Mouse (Mus musculus) CH12.LX (cell line): ENCODE measurements around the gene Myrfl. TPM values are rescaled to one million over a fixed set of nuclear protein-coding genes. Genes with fewer than 3 reads are reported as not detected.

ENCODE experiments used
- DNase-seq: peaks from one replicate; pipeline ENCODE4 v3.0.0-alpha.2; 2013; ENCODE audit errors: extremely low read depth
- H3K27ac ChIP-seq: 2 replicates; pipeline ENCODE4 v1.5.1; 2012; ENCODE audit warnings: low read depth, mild to moderate bottlenecking, control low read depth, moderate library complexity; ENCODE audit not compliant: insufficient read depth
- H3K27me3 ChIP-seq: replicated peaks from 2 replicates; pipeline ENCODE3; 2012; ENCODE audit warnings: inconsistent platforms
- H3K36me3 ChIP-seq, 2 experiments: replicated peaks in 1 of 2; 2 replicates each; pipeline versions ENCODE3 to v1.6.1; 2012; ENCODE audit warnings: inconsistent platforms in 1 of 2, low read length in 1 of 2, mild to moderate bottlenecking in 1 of 2, mixed read lengths in 1 of 2, moderate library complexity in 1 of 2; ENCODE audit not compliant: control insufficient read depth in 1 of 2, insufficient read depth in 1 of 2
- H3K4me1 ChIP-seq, 2 experiments: 2 replicates each; pipeline ENCODE4 v1.6.1; 2012; ENCODE audit warnings: inconsistent platforms in 1 of 2, moderate library complexity in 1 of 2; ENCODE audit not compliant: insufficient read depth in 2 of 2, control insufficient read depth in 1 of 2
- H3K4me2 ChIP-seq: 2 replicates; pipeline ENCODE4 v1.6.1; 2012; ENCODE audit warnings: low read depth, mild to moderate bottlenecking, control low read depth; ENCODE audit not compliant: poor library complexity, insufficient read depth, severe bottlenecking
- H3K4me3 ChIP-seq, 3 experiments: fragments of 150-350 bp in 1 of 3; sonication (generic) in 1 of 3; replicated peaks in 1 of 3; 2 replicates each; pipeline versions ENCODE3 to v1.5.1; 2011 to 2012; ENCODE audit warnings: low read depth in 2 of 3, low read length in 2 of 3, mild to moderate bottlenecking in 2 of 3, moderate library complexity in 2 of 3, control low read depth in 1 of 3, improper control_type of control experiment in 1 of 3, inconsistent platforms in 1 of 3, mixed read lengths in 1 of 3; ENCODE audit not compliant: poor library complexity in 1 of 3
- H3K79me2 ChIP-seq: replicated peaks from 2 replicates; pipeline ENCODE4 v1.6.1; 2012; ENCODE audit warnings: mild to moderate bottlenecking, moderate library complexity; ENCODE audit not compliant: control insufficient read depth, poor library complexity, insufficient read depth, severe bottlenecking; ENCODE audit errors: extremely low read depth
- H3K9ac ChIP-seq: 2 replicates; pipeline ENCODE4 v1.6.1; 2012; ENCODE audit warnings: low read depth, mild to moderate bottlenecking, control low read depth, moderate library complexity; ENCODE audit not compliant: insufficient read depth
- H3K9me3 ChIP-seq: replicated peaks from 2 replicates; pipeline ENCODE3; 2012; ENCODE audit warnings: low read length, inconsistent platforms, mixed read lengths
- CTCF ChIP-seq, 2 experiments: IDR thresholded peaks in 1 of 2; conservative IDR thresholded peaks in 1 of 2; 2 replicates each; pipeline ENCODE4 v1.5.1; 2011 to 2012; ENCODE audit warnings: low read depth in 2 of 2, low read length in 2 of 2, improper control_type of control experiment in 1 of 2, inconsistent platforms in 1 of 2, mild to moderate bottlenecking in 1 of 2, moderate library complexity in 1 of 2
- ELF1 ChIP-seq: IDR thresholded peaks from 2 replicates; pipeline ENCODE4 v1.6.1; 2014; ENCODE audit warnings: low read depth, mild to moderate bottlenecking, inconsistent platforms, low read length, improper control_type of control experiment
- HCFC1 ChIP-seq: IDR thresholded peaks from 2 replicates; pipeline ENCODE4 v1.6.1; 2012; ENCODE audit warnings: low read depth, mild to moderate bottlenecking, inconsistent platforms, low read length, improper control_type of control experiment
- IRF4 ChIP-seq: IDR thresholded peaks from 2 replicates; pipeline ENCODE4 v1.6.1; 2014; ENCODE audit warnings: low read depth, mild to moderate bottlenecking, inconsistent platforms, low read length, improper control_type of control experiment
- JUND ChIP-seq: conservative IDR thresholded peaks from 2 replicates; pipeline ENCODE4 v1.6.1; 2011; ENCODE audit warnings: low read depth, low read length, improper control_type of control experiment
- KAT2A ChIP-seq: IDR thresholded peaks from 2 replicates; pipeline ENCODE4 v1.6.1; 2012; ENCODE audit warnings: low read length, improper control_type of control experiment, inconsistent platforms; ENCODE audit not compliant: insufficient replicate concordance
- MAFK ChIP-seq: IDR thresholded peaks from 2 replicates; pipeline ENCODE4 v1.6.1; 2011; ENCODE audit warnings: low read length, improper control_type of control experiment; ENCODE audit not compliant: insufficient replicate concordance
- MAZ ChIP-seq: IDR thresholded peaks from 2 replicates; pipeline ENCODE4 v1.6.1; 2012; ENCODE audit warnings: low read depth, mild to moderate bottlenecking, inconsistent platforms, low read length, improper control_type of control experiment, moderate library complexity
- MEF2A ChIP-seq: IDR thresholded peaks from 2 replicates; pipeline ENCODE4 v1.6.1; 2014; ENCODE audit warnings: low read depth, mild to moderate bottlenecking, inconsistent platforms, low read length, improper control_type of control experiment, borderline replicate concordance
- MYC ChIP-seq: IDR thresholded peaks from 2 replicates; pipeline ENCODE4 v1.6.1; 2011; ENCODE audit warnings: low read depth, mild to moderate bottlenecking, improper control_type of control experiment, low read length
- NELFE ChIP-seq: IDR thresholded peaks from 2 replicates; pipeline ENCODE4 v1.6.1; 2011; ENCODE audit warnings: low read depth, low read length, improper control_type of control experiment
- RCOR1 ChIP-seq: conservative IDR thresholded peaks from 2 replicates; pipeline ENCODE4 v1.6.1; 2012; ENCODE audit warnings: low read depth, mild to moderate bottlenecking, inconsistent platforms, low read length, improper control_type of control experiment
- SMC3 ChIP-seq: IDR thresholded peaks from 2 replicates; pipeline ENCODE4 v1.6.1; 2011; ENCODE audit warnings: low read depth, low read length, improper control_type of control experiment
- TBP ChIP-seq: conservative IDR thresholded peaks from 2 replicates; pipeline ENCODE4 v1.6.1; 2011; ENCODE audit warnings: low read depth, low read length, improper control_type of control experiment
- ZC3H11A ChIP-seq: IDR thresholded peaks from 2 replicates; pipeline ENCODE4 v1.6.1; 2012; ENCODE audit warnings: low read depth, mild to moderate bottlenecking, inconsistent platforms, low read length, improper control_type of control experiment
- ZMIZ1 ChIP-seq: IDR thresholded peaks from 2 replicates; pipeline ENCODE4 v1.6.1; 2012; ENCODE audit warnings: low read depth, mild to moderate bottlenecking, inconsistent platforms, low read length, improper control_type of control experiment
- dilution Hi-C: fragments of 300-500 bp; cut with MboI; formaldehyde crosslinking; loops from 2 replicates; pipeline ENCODE4 v1.14.3; 2020; ENCODE audit warnings: low sequenced_read_pairs; ENCODE audit not compliant: extremely low pct_unique_long_range_greater_than_20kb, extremely low pct_ligation_motif_present
- in situ Hi-C: fragments of 300-500 bp; cut with MboI; formaldehyde crosslinking; loops from 3 replicates; pipeline ENCODE4 v1.14.3; 2019; ENCODE audit warnings: low sequenced_read_pairs, low pct_ligation_motif_present, low pct_unique_long_range_greater_than_20kb, mixed read lengths
- polyA plus RNA-seq: library from polyadenylated mRNA; unstranded; fragments of >175 nt; gene quantifications from 2 replicates; pipeline ENCODE4 v1.2.1, GENCODE M21; 2012; ENCODE audit warnings: low read depth; ENCODE audit not compliant: insufficient read length
- total RNA-seq, 2 experiments: library from RNA; depleted of rRNA; stranded (reverse); fragments of 300-350 nt in 1 of 2; fragments of >200 nt in 1 of 2; gene quantifications; 2 replicates each; pipeline ENCODE4 v1.2.3; 2012 to 2014

Myrfl gene
- total and polyA plus RNA-seq, 3 experiments: not detected

DNA sequence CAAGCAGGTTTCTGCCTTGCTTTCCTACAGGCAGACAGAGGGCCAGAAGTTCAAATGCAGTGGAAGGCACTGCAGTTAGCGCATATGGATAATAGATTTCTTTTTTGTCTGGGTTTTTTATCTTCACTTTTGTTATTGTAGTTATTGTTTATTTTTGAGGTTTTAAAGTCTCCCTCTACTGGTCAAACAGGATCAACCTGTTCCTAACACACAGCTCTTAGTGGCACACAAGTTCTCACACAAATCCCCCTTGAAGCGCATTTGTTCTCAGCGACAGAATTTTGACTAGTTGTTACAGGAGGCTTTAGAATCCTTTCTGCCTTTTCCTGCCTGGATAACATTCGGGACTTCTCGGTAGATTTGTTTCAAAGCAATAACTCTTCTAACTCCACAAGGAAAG is 13.2 kb downstream of the Myrfl start:
- dilution Hi-C loops: no loop called here
- TF ChIP-seq JUND (no peak), CTCF (conservative IDR thresholded peaks at IDR 0.05 in 1 of 2, IDR thresholded peaks at IDR 0.05 in 1 of 2; ENCODE audit: low read depth in 2 of 2, low read length in 2 of 2) (peak in 1 of 2 experiments; percentile 34; a peak in 2 of 4 replicates)
- peaks cover 3% of the 10 kb centered on the region for H3K9me3 ChIP-seq

DNA sequence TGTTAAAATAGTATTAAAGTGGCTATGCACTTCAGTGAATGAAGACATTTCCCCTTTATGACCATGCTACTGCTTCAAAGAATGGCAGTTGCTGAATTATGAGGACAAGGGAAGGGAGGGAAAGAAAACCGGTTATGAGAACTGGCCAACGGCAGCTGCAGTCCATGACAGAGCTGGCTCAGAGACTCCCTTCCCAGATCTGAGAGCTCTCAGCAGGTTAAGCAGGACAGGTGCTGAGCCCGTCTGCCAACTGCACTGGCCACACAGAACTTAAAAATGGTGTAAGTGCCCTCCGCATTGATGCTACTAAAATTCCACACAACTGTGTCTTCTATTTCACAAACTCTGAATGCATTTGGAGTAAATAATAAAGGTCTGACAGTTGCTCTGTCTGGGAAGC is 19.3 kb downstream of the Myrfl start:
- H3K4me1 ChIP-seq: peaks cover 3 to 6% of the 10 kb centered on the region in 2 experiments
- H3K36me3 ChIP-seq: no peaks in the 10 kb centered on the region
- no peaks in the 10 kb centered on the region for H3K9me3 ChIP-seq
- no peak overlapping the region for H3K27ac ChIP-seq
- H3K79me2 ChIP-seq: no peaks in the 10 kb centered on the region
- no peak for DNase-seq
- H3K27me3 ChIP-seq: no peaks in the 10 kb centered on the region
- H3K9ac ChIP-seq: no peak overlapping the region
- H3K4me2 ChIP-seq: no peak overlapping the region
- TF ChIP-seq NELFE (no peak), KAT2A (no peak), SMC3 (no peak), HCFC1 (no peak), ELF1 (no peak), ZC3H11A (no peak), MAFK (no peak), MAZ (no peak), TBP (no peak), RCOR1 (no peak), MEF2A (no peak), IRF4 (no peak), ZMIZ1 (no peak)
- in situ Hi-C loops (no loop called here), dilution Hi-C loops (no loop called here)
- H3K4me3 ChIP-seq: no peak overlapping the region

More for the DNA sequence above, 13.2 kb downstream of the Myrfl start:
- in situ Hi-C loops: no loop called here
- H3K9ac ChIP-seq: no peak overlapping the region
- no peak overlapping the region for H3K4me3 ChIP-seq
- DNase-seq: no peak
- no peak overlapping the region for H3K4me2 ChIP-seq
- H3K27ac ChIP-seq: no peak overlapping the region
- H3K36me3 ChIP-seq: no peaks in the 10 kb centered on the region
- no peaks in the 10 kb centered on the region for H3K79me2 ChIP-seq
- H3K27me3 ChIP-seq: no peaks in the 10 kb centered on the region
- H3K4me1 ChIP-seq: no peaks in the 10 kb centered on the region

DNA sequence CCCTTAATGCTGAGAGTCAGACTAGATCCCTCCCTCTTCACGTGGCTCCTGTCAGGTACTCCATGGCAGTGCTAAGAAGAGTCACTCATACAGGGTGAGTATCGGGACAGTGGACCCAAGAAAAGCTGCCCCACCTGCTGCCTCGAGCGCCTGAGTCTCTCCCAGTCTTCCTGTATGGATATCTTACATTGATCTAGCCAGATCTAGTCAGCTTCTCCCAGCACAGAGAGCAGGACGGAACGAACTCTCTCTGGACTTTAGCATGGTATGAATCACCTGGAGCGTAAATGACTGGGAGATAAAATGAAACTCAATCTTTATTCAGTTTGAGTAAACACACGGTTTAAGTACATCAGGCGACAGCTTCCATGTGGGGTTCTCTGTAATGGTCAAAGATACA is 22.2 kb downstream of the Myrfl start:
- DNase-seq: no peak
- no peak overlapping the region for H3K9ac ChIP-seq
- H3K4me2 ChIP-seq: no peak overlapping the region
- no peaks in the 10 kb centered on the region for H3K27me3 ChIP-seq
- TF ChIP-seq MYC: no peak
- dilution Hi-C loops (no loop called here), in situ Hi-C loops (no loop called here)
- peaks cover 8 to 24% of the 10 kb centered on the region in 2 experiments for H3K4me1 ChIP-seq
- H3K27ac ChIP-seq: no peak overlapping the region
- H3K36me3 ChIP-seq: no peaks in the 10 kb centered on the region
- H3K9me3 ChIP-seq: no peaks in the 10 kb centered on the region
- H3K4me3 ChIP-seq: no peak overlapping the region
- H3K79me2 ChIP-seq: no peaks in the 10 kb centered on the region
